Mouse (Mus musculus): ENCODE results near the gene Mthfd1l. TPM values are rescaled to one million over a fixed set of nuclear protein-coding genes. Genes with fewer than 3 reads are reported as not detected.

Mthfd1l gene
- total and polyA plus RNA-seq, 3 experiments: 0.27 to 0.99 (median 0.77) TPM

DNA sequence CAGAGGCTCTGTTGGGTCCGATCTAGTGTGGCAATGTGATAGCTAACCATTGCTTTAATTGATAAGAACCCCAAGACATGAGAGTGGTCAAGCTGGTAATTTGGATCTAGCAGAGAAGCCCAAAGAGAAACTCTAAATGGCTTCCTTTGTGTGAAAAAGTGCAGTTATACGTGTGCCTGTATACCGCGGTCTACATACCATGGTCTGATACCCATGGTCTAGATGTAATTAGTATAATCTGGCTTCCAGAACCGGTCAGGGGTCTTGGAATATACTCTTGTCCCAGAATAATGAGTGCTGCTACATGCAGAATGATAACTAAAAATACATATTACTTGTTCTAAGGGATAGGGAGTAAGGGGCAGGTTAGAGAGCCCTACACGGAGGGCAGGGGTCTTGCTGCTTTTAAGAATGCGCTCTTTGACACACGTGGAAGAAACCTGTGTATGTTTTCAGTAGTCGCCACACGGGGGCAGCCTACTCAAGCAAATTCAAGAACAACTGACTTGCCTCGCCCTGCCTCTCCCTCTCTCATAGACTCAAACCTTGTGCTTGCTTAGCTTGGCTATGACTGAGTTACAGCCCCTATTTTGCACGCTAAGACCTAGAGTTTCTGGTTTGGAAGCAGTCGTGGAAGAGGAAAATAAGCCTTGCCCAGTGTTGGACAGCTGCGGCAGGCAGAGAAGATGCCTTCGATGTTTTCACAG lies 23.4 kb downstream of the Mthfd1l start:
- TF ChIP-seq POLR2A (IDR thresholded peaks at IDR 0.05; ENCODE audit: insufficient read depth, low read depth, low read length) (no peak), EP300 (IDR thresholded peaks at IDR 0.05; ENCODE audit: insufficient read depth, low read depth, low read length) (peak; percentile 91), CTCF (IDR thresholded peaks at IDR 0.05) (peak; percentile 88)
- H3K4me1 ChIP-seq (ENCODE audit: control insufficient read depth, insufficient read depth, low read length): no peaks in the 10 kb centered on the region; the same call in 1 of the 2 replicates
- H3K9ac ChIP-seq (ENCODE audit: low read depth, low read length): no peak overlapping the region
- WGBS: 43% methylated on average over 15 of the region's 15 CpGs
- DNase-seq: peak; percentile 70 to 72
- no peak overlapping the region for H3K4me3 ChIP-seq
- intact Hi-C loops (cut with DNase I): loop anchor here (1.0 to 5.0 kb wide), 5 partner anchors 41 to 350 kb away; no protein-coding TSS in a partner anchor
- no peaks in the 10 kb centered on the region for H3K27me3 ChIP-seq (ENCODE audit: control insufficient read depth, insufficient read depth, low read length)
- no peaks in the 10 kb centered on the region for H3K79me2 ChIP-seq (replicated peaks; ENCODE audit: control insufficient read depth, insufficient read depth, low read length)
- no peak overlapping the region; the same call in 1 of the 2 replicates for H3K27ac ChIP-seq
- H3K36me3 ChIP-seq (ENCODE audit: control insufficient read depth, insufficient read depth, low read length): no peaks in the 10 kb centered on the region

DNA sequence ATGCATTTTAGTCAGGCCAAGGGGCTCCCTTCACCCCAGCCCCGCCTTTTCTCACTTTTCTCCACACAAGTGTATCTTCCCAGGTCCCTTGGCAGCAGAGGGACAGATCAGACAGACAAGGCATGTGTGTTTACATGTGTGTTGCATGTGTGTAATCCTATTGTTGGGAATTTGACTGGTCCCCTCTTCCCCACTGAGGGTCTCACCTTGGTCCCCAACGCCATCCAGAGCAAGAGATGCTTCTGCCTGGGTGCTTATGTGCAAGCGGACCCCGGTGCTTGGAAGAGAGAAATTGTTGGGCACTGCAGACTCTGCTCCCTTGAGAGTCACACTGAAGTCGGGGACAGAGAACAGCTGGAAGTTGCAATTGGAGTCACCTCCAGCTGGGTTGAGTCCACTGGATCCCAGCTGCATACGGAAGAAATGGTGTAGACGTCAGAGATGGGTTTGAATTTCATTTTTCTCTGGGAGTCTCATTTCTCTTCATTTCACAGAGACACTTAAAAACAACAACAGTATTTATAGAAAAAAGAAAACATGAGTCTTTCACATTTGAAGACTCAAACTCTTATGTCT lies 25.0 kb downstream of the Mthfd1l start:
- WGBS: 77% methylated on average over 7 of the region's 7 CpGs
- Histone ChIP-seq H3K4me1 (ENCODE audit: control insufficient read depth, insufficient read depth, low read length) (no peaks in the 10 kb centered on the region; the same call in 1 of the 2 replicates), H3K4me3 (no peak overlapping the region), H3K9ac (ENCODE audit: low read depth, low read length) (no peak overlapping the region), H3K79me2 (replicated peaks; ENCODE audit: control insufficient read depth, insufficient read depth, low read length) (no peaks in the 10 kb centered on the region), H3K36me3 (ENCODE audit: control insufficient read depth, insufficient read depth, low read length) (no peaks in the 10 kb centered on the region), H3K27ac (no peak overlapping the region), H3K27me3 (ENCODE audit: control insufficient read depth, insufficient read depth, low read length) (no peaks in the 10 kb centered on the region)
- intact Hi-C loops (cut with DNase I): loop anchor here (2.0 to 5.0 kb wide), 4 partner anchors 39 to 349 kb away; no protein-coding TSS in a partner anchor
- TF ChIP-seq CTCF (IDR thresholded peaks at IDR 0.05) (no peak), POLR2A (IDR thresholded peaks at IDR 0.05; ENCODE audit: insufficient read depth, low read depth, low read length) (no peak), EP300 (IDR thresholded peaks at IDR 0.05; ENCODE audit: insufficient read depth, low read depth, low read length) (no peak)
- DNase-seq: peak in 1 of 2 experiments; percentile 13

DNA sequence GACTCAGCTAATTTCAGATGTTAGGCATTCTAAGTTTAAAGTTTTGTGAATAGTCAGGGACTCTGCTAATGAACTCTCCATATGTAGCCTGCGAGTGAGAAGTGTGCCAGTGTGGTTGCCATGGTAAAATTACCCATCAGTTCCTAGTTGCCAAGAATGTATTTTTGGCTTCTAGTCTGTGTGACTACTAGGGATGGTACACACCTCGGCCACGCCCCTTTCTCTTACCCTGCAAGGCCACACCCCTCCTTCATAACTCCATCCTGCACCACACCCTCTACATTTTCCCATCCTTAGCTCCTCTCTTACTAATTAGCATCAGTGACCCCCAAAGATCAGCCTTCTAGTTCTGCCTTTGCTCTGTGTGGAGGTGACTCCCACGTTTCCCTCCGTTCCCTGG lies 29.8 kb downstream of the Mthfd1l start:
- Histone ChIP-seq H3K36me3 (ENCODE audit: control insufficient read depth, insufficient read depth, low read length) (no peaks in the 10 kb centered on the region), H3K4me1 (ENCODE audit: control insufficient read depth, insufficient read depth, low read length) (no peaks in the 10 kb centered on the region; the same call in 1 of the 2 replicates), H3K4me3 (no peak overlapping the region), H3K27me3 (ENCODE audit: control insufficient read depth, insufficient read depth, low read length) (no peaks in the 10 kb centered on the region), H3K27ac (no peak overlapping the region), H3K79me2 (replicated peaks; ENCODE audit: control insufficient read depth, insufficient read depth, low read length) (no peaks in the 10 kb centered on the region), H3K9ac (ENCODE audit: low read depth, low read length) (no peak overlapping the region)
- intact Hi-C loops (cut with DNase I): no loop called here
- DNase-seq: no peak
- 83% methylated on average over 5 of the region's 5 CpGs for WGBS
- no peak for TF ChIP-seq CTCF (IDR thresholded peaks at IDR 0.05)

DNA sequence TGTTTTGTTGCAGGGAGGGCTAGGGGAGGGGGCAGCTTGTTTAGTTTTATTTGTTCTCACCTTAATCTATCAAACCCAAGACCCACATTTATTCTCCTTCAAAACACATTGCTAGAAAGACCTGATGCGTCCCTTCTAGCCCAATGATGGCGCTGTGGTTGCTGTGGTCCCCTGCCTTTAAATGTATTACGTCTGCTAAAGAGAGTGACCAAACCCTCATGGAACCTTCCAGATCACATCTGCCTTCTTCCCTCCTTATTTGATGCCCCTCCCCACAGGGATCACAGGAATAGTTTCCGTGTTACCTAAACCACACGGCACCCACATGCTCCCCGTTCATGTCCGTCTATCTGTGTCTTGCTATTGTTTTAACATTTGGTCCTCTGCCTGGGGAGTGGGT lies 32.3 kb downstream of the Mthfd1l start:
- Histone ChIP-seq H3K27ac (no peak overlapping the region), H3K4me3 (no peak overlapping the region), H3K27me3 (ENCODE audit: control insufficient read depth, insufficient read depth, low read length) (no peaks in the 10 kb centered on the region), H3K9ac (ENCODE audit: low read depth, low read length) (no peak overlapping the region), H3K36me3 (ENCODE audit: control insufficient read depth, insufficient read depth, low read length) (no peaks in the 10 kb centered on the region), H3K4me1 (ENCODE audit: control insufficient read depth, insufficient read depth, low read length) (no peaks in the 10 kb centered on the region), H3K79me2 (replicated peaks; ENCODE audit: control insufficient read depth, insufficient read depth, low read length) (no peaks in the 10 kb centered on the region)
- no peak for DNase-seq
- TF ChIP-seq CTCF (IDR thresholded peaks at IDR 0.05) (no peak), POLR2A (IDR thresholded peaks at IDR 0.05; ENCODE audit: insufficient read depth, low read depth, low read length) (no peak), EP300 (IDR thresholded peaks at IDR 0.05; ENCODE audit: insufficient read depth, low read depth, low read length) (no peak)
- intact Hi-C loops (cut with DNase I): no loop called here
- WGBS: 63% methylated on average over 7 of the region's 7 CpGs

DNA sequence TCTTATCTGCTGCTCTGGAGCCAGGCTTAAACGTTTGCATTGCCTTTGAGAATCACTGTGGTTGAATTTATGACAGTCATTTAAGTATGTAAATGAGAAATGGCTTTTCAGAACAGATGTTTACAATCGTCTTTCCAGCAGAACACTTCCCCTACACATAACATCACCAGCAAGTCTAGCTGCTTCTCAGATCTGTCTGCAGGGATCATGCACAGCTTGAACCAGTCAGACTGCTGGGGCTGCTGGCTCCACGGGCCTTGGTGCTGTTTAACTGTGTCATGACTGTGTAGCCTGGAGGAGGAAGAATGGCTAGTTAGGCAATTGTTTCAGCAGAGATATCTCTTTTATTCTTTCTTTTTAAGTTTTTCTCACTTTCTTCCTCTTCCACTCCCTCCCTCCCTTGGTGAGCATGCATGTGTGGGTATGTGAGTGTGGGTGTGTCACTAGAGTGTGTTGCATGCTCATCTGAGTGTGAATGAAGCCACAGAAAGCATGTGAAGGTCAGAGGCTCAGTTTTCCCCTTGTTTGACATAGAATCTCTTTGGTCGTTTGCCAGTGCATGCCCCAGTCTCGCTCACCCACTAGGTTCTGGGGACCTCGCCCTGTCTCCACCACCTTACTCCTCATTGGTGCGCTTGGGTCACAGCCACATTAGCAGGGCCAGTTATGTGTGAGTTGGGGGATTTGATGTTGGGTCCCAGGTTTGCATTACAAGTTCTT lies 33.5 kb downstream of the Mthfd1l start:
- Histone ChIP-seq H3K27me3 (ENCODE audit: control insufficient read depth, insufficient read depth, low read length) (no peaks in the 10 kb centered on the region), H3K9ac (ENCODE audit: low read depth, low read length) (no peak overlapping the region), H3K27ac (no peak overlapping the region), H3K4me3 (no peak overlapping the region), H3K4me1 (ENCODE audit: control insufficient read depth, insufficient read depth, low read length) (no peaks in the 10 kb centered on the region), H3K79me2 (replicated peaks; ENCODE audit: control insufficient read depth, insufficient read depth, low read length) (no peaks in the 10 kb centered on the region), H3K36me3 (ENCODE audit: control insufficient read depth, insufficient read depth, low read length) (no peaks in the 10 kb centered on the region)
- DNase-seq: no peak
- intact Hi-C loops (cut with DNase I): no loop called here
- 62% methylated on average over 7 of the region's 7 CpGs for WGBS
- TF ChIP-seq POLR2A (IDR thresholded peaks at IDR 0.05; ENCODE audit: insufficient read depth, low read depth, low read length) (no peak), EP300 (IDR thresholded peaks at IDR 0.05; ENCODE audit: insufficient read depth, low read depth, low read length) (no peak), CTCF (IDR thresholded peaks at IDR 0.05) (no peak)

All from heart, adult 2 months (tissue).